Mouse (Mus musculus) activated CD4-positive, CD25-positive, alpha-beta regulatory T cell, adult 4 months (primary cell): ENCODE measurements around the gene Bhlhe23. TPM values are rescaled to one million over a fixed set of nuclear protein-coding genes. Genes with fewer than 3 reads are reported as not detected.
A peak's percentile ranks its signal among the peaks of the same experiment; 100 is the strongest.

ENCODE experiments used
- ATAC-seq: one replicate; pipeline ENCODE4 v1.8.0; 2017
- polyA plus RNA-seq, 2 experiments: library from polyadenylated mRNA; unstranded; fragments of 100-300 nt; shearing (Covaris generic); gene quantifications; one replicate each; pipeline ENCODE4 v1.2.1; 2017

The Bhlhe23 gene
- polyA plus RNA-seq: not detected

DNA sequence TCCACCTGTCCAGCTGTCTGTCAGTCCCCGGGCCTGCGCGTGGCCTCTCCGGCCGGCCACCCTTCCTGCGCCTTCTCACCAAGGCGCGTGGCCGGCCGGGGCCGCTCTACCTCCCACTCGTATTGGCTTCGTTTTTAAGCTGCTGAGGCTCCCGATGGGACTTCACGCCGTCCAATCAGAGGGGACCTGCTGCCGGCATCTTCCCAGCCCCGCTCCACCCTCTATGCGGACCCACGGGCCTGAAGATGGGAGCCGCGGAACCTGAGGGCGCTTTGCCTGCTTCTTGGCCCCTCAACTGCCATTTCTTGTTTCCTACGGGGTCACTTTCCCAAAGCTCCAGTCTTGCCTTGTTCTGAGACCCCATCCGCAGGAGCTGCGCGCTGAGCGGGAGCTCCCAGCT is at the start of gene Bhlhe23:
Gene Bhlhe23 (minus strand): TSS at position 108 of the 400 bp plus-strand sequence.
- no peak for ATAC-seq

DNA sequence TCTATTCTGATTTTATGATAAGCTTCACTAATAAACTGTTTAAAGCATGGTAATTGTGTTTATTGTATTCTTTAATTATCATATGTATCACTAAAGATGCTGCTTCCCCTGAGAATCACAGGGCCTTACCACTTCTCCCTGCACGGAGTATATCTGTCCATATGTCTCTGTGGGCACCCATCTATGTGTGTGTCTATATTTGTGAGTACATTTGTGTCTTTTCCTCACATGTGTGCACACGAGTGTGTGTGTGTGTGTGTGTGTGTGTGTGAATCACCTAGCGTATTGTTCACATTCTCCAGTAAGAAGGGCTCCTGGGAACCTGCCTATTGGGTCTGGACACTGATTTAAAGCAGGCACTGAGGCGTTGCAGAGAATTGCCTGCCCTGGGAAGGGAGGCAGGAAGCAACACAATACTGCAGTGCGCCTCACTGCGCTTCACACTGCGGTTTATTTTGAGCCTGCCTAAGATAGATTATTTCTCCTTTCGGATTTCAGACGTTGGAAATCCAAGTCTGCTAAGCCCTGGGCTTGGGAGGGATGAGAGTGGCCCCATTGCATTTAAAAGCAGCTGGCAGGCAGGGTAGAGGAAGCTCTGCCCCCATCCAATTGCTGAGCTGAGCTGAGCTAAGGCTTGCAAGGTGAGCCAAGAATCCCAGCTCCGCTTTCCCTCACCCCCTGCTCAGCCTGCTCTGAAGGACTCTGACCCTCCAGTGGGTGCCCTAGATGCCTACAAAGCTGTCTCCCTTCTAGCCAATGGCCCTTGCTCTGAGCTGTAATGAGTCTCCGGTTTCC is 48.6 kb upstream of the Bhlhe23 start:
- ATAC-seq: no peak

DNA sequence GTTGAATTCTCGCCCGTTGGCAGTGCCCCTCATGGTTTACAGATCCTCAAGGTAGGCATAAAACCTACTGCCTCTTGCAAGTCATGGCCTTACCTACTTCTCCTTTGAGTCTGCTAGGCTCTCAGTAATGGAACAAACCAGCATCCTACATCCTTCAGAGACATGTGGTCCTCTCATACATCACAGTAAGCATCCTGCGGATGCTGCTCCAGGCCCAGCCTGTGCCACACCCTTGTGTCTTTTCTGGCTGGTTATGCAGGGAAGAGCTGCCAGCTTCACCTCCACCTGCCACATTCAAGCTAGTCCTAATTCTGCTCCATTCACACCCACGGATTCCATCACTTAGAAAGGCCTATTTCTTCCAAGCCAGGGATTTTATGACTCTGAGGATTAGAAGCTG is 48.0 kb upstream of the Bhlhe23 start:
- ATAC-seq: no peak

DNA sequence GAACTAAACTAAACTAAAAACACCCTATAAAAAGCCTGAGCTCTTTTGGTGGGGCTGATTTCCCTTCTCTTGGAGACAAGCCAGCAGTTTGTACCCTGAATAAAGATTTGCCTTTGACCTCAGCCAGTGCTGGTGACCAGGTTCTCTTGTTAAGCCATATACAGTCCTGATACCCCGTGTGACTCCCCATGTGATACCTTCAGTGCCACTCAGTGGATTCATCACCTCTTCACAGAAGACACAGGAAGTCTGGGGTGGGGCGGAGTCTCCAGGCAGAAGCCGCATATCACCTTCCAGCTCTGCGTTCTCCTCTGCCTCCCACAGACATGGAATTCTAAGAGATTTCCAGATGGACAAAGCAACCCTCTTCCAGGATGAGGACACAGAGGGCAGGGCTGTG is 47.4 kb upstream of the Bhlhe23 start:
- no peak for ATAC-seq

GRCm38 (mm10) chr2:180822476-180822875 is 45.8 kb upstream of the Bhlhe23 start:
- no peak for ATAC-seq

GRCm38 (mm10) chr2:180819504-180819903 is 42.8 kb upstream of the Bhlhe23 start:
- ATAC-seq: no peak

DNA sequence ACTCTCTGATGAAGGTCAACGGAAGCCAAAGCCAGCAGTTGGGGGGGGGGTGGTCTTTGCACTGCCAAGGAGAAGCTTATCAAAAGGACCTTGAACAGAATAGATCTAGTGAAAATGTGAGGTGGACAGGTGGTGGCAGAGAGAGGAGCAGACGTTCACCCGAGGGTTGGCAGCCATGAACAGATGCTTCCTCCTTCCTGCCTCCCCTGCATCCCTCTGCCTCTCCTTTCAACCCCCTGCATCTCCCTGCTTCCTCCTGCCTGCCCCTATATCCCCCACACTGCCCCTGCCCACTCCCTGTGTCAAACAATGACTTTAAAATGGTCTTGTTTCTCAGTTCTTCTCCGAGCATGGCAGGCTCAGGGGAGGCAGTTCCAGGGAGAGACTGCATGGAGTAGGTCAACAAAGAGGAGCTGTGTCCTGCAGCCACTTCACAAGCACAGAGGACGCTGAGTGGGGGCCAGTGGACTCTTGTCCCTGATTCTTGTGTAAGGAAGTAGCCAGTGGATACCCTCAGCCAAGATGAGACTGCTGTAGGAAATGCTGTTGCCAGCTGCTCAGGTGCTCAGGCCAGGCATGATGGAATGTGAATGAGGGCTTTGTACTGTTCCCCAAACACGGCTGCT is 39.9 kb upstream of the Bhlhe23 start:
- ATAC-seq: no peak

GRCm38 (mm10) chr2:180813982-180814568 is 37.4 kb upstream of the Bhlhe23 start:
- no peak for ATAC-seq

- ATAC-seq: no peak
Observed at GRCm38 (mm10) chr2:180811002-180811401, 34.3 kb upstream of the Bhlhe23 start.

- ATAC-seq: no peak
Observed at GRCm38 (mm10) chr2:180809510-180809909, 32.8 kb upstream of the Bhlhe23 start.

- ATAC-seq: no peak
Observed at GRCm38 (mm10) chr2:180805966-180806365, 29.3 kb upstream of the Bhlhe23 start.

DNA sequence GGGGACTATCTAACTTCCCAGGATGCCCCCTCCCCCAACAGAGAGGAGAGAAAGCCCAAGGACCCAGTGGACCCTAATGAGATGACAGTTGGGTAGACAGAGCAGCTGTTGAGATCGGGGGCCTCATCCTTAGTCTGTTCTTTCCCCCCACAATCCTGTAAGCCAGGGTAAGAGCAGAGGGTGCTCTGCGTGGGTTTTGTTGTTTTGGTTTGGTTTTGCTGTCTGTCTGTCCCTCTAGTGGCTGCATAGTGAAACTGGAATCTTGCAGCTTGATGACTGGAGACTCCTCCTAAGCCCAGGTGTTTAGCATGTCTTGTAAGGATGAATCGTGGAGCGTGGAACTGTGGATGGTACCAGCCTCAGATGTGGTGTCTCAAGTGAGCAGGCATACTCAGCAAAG is 19.3 kb upstream of the Bhlhe23 start:
- ATAC-seq: no peak

DNA sequence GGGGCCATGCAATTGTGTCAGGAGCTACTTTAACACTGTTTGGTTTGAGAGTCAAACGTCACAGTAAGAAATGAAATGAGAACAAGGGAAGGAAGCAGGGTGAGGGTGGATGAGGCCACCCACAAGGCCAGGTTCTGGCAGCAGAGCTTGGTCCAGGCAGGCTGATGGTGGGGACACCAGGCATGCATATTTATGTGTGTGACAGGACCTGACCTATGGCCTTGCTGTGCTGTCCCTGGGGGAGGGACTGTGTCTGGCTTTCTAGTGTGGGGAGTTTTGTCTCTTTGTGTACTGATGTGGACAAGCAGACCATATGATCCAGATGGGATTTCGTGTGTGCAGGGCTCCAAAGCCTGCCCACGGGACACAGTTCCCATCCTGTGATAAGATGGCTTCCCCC is 18.9 kb upstream of the Bhlhe23 start:
- no peak for ATAC-seq

DNA sequence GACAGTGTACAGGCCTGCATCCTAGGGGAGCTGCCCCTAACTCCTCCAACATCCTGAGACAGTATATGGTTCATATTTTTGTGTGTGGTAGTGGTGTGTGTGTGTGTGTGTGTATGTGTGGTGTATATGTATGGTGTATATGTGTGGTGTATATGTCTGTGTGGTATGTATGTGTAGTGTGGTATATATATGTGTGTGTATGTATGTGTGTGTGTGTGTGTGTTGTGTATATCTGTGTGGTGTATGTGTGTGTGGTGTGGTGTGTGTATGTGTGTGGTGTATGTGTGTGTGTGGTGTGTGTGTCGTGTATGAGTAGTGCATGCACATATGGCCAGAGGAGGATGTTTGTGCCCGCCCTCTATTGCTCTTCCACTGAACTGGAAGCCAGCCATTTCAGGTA is 17.7 kb upstream of the Bhlhe23 start:
- no peak for ATAC-seq

DNA sequence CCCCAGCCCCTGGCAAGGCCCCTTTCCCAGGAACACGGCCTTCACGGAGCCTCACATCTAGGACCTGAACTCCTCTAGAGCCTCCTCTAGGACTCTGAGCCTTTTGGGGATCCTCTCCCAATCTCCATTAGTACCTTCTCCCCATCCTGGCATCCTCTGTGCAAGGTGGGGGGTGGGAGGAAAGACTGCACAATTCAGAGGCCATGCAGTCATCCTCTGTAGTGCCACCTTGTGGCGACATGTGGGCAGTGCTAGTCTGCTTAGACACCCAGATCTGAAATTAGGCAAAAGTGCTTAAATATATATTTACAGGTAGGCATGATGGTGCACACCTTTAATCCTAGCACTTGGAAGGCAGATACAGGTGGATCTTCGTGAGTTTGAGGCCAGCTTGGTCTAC is 15.0 kb upstream of the Bhlhe23 start:
- ATAC-seq: no peak

DNA sequence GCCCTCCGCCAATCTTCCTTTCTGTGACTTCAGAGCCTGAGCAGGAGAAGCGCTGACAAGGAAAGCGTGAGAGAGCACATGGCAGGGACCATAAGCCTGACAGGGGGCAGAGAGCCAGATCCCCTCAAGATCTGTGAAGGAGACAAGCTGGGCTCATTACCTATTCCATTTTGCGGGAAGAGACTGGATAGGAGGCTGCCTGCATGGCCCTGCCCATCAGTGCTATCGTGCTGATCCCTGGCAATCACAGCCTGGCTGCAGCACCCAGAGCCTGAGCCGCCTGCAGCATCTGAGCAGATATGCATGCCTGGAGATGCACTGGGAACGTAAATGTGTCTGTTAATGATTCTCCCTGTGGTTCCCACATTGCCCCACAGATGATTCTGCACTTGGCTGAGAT is 12.1 kb upstream of the Bhlhe23 start:
- no peak for ATAC-seq

GRCm38 (mm10) chr2:180788386-180788785 is 11.7 kb upstream of the Bhlhe23 start:
- ATAC-seq: no peak

GRCm38 (mm10) chr2:180787566-180788232 is 11.0 kb upstream of the Bhlhe23 start:
- no peak for ATAC-seq

- no peak for ATAC-seq
Observed at GRCm38 (mm10) chr2:180786732-180787131, 10.0 kb upstream of the Bhlhe23 start.

DNA sequence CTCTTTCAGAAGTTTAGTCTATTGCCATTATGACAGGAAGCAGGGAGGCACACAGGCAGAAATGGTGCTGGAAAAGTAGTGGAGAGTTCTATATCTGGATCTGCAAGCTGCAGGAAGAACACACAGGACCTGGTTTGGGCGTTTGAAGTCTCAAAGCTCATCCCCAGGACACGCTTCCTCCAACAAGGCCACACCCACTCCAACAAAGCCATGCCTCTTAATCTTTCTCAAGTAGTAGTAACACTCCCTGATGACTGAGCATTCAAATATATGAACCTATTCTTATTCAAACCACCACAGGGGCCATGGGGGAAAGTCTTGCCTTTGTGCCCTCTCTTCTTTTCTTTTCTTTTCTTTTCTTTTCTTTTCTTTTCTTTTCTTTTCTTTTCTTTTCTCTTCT is 3.6 kb upstream of the Bhlhe23 start:
- ATAC-seq: no peak

DNA sequence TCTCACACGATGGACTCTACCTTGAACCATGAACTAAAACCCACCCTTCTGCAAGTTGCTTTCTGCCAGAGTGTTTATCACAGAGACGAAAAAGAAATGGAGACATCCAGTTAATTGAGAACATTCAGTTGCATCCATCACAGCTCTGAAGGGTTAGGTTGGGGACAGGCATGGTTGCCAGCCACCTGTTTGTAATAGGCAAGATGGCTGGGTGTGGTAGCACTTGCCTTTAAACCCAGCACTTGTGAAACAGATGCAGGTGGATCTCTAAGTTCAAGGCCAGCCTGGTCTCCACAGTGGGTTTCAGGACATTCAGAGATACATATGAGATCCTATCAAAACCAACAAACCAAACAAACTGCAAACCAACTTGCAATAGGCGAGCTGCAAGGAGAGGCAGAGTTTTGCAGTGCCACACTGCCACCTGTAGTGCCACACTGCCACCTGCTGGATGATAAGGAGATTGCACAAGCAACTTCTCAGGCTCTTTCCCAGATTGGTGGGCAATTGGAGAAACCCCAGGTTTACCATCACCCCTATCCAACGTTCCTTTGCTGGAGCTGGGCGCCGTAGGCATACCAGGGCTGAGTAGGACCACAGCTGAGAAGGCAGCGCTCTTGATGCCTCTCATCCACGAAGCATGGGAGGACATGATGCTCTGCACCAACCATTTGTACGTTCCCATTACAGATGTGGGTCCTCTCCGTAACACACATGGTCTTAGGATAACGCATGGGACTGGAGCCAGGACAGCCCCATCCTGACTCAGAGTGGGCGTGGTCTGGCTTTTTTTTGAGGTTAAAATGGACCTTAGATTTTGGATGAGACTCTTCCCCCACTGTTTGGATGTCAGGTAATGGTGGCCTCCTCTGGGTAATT is 2.8 kb upstream of the Bhlhe23 start:
- ATAC-seq: peak; percentile 57

DNA sequence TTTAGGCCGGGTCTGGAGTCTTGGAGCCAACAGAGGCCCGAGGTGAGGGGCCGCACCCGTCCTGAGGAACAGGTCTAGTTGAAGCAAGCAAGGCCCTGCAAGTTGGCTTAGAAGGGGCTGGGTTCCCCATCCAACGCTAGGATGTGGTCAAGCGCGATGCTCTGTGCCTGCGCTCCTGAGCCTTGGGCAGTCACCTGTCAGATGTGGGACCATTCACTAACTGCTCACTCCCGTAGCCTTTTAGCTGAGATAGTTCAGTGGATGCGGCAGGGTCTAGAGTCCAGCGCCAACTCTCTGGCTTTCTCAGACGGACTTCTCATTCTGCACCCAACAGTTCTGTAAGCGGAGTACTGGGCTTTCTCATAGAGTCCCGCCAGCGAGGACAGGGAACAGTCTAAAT is 1.1 kb downstream of the Bhlhe23 start:
- no peak for ATAC-seq
